Mouse (Mus musculus): ENCODE measurements around the gene Rora.

Gene Rora

GRCm38 (mm10) chr9:69125011-69125786 lies 471.6 kb downstream of the Rora start:
- DNase-seq (ENCODE audit: low read depth in 2 of 2, low spot score in 2 of 2), result peak; percentile 25 to 50

GRCm38 (mm10) chr9:69125787-69126161 lies 472.2 kb downstream of the Rora start:
- peak; percentile 10 to 30 for DNase-seq (ENCODE audit: low read depth in 2 of 2, low spot score in 2 of 2)

DNA sequence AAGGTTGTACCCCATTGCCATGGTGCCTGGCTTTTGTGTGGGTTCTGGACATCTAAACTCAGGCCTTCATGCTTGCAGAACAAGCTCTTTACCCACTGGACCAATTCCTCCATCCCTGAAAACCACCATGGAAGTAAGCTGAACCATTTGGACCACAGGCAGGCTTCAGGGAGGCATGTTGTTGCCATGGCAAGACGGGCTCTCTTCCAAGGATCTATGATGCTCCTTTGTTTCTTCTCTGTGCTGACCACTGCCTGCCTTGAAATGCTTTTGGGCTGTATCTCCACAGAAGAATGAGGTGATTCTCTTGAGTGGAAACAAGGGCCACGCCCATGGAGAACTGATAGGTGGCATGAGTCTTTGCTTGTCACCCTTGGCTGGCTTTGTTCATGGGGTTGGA lies 473.0 kb downstream of the Rora start:
- no peak for DNase-seq (ENCODE audit: low read depth in 2 of 2, low spot score in 2 of 2)

DNA sequence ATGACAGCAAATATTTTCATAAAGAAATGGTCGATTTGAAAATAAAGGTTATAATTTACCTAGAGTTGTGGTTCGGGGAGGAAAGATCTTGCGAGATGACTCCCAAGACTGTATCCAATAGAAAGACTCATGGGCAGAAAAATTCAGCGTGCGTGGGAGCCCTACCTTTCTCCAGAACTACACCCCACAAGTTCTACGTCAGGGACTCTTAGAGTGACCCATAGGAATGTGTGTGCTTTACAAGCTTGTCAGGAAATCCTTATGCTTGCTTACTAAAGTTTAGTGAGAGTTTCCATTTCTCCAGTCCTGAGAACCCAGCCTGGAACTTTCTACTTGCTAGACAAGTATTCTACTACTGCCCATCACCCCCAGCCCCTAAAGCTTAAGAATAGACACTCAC lies 474.7 kb downstream of the Rora start:
- no peak for DNase-seq (ENCODE audit: low read depth in 2 of 2, low spot score in 2 of 2)

DNA sequence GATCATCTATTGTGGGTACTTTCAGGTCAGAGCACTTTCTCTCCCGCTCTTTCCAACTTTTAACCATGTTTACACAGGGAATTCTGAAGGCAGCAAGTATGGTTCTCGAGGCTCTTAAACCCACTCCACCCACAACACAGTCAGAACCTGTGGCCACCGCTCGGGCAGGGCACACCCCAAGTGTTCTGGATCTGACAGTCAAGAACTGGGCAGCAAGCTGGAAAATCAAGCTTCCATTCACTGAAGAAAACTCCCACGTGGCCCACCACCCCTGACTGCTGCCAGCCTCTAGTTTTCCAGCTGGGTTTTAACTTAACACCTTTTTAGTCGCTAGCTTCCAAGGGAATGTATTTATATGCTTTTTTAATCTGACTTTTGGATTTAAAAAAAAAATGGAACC lies 479.4 kb downstream of the Rora start:
- no peak for DNase-seq (ENCODE audit: low read depth in 2 of 2, low spot score in 2 of 2)

DNA sequence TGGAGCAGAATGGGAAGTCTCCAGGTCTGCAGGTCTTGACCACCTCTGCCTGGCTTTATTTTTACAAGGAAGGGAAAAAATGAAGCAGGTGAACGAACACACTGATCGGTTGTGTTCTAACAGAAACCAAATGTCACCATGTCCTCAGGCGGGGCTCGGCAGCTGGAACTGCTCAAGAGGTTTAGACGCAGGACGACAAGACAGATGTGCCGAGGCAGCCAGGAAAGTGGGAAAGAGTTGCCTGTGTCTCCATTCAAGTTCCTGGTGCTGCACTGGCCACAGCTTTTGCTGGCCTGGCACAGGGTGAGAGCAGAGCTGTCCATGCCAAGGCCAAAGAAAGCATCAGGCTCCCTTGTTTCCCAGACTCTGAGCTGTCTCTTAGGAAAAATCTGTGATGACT lies 480.1 kb downstream of the Rora start:
- DNase-seq (ENCODE audit: low read depth in 2 of 2, low spot score in 2 of 2), result no peak

DNA sequence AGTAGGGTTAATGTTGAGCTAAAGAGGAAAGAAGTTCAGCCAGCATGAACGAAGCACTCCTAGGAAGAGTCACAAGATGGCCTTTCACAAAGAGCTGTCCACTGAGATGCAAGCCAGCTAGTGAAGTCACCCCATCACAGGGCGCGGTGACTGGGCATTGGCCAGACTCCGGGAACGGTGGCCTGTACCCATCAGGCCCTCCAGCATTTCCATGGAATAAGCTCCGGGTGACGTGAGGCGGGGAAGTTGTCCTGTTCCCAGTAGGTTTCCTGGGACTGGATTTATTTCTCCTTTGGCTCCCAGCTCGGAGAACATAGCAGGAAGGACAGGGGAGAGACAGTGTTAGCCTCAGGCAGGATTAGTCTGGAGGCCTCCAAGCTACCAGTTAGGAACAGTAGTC lies 481.0 kb downstream of the Rora start:
- DNase-seq (ENCODE audit: low read depth in 2 of 2, low spot score in 2 of 2), result no peak

DNA sequence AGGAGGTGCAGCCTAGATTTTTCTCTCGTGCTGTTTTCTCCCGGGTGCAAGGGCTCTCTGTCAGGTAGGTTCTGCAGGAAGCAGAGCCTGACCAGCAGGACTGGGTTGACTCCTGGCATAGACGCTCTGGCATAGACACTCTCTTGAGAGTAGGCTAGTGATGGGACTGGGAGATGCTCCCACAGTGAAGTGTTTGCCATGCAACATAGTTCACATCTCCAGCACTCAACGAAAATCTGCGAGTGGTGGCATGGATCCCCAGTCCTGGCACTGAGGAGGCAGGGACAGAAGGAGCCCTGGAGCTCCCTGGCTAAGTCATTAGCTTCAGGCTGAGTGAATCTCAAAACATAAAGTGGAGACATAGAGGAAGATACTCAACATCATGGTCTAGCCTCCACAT lies 483.2 kb downstream of the Rora start:
- DNase-seq (ENCODE audit: low read depth in 2 of 2, low spot score in 2 of 2), result no peak

DNA sequence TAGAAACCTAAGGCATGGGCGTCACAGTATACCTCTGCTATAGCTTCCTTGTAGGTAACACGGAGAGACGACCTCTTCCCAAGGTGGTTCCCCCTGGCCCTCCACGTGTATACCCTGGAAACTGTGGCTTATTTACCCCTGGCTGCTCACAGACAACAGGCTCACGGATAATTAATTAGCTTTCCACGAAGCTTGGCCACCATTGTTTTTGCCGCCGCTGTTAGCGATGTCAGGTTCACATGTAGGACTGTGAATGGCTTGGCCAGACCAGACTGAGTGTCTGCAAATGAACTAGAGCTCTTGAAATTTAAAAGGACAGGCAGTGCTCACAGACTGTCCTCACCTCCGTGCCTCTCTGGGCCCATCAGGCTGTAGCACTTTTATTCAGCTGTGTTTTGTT lies 483.8 kb downstream of the Rora start:
- no peak for DNase-seq (ENCODE audit: low read depth in 2 of 2, low spot score in 2 of 2)

DNA sequence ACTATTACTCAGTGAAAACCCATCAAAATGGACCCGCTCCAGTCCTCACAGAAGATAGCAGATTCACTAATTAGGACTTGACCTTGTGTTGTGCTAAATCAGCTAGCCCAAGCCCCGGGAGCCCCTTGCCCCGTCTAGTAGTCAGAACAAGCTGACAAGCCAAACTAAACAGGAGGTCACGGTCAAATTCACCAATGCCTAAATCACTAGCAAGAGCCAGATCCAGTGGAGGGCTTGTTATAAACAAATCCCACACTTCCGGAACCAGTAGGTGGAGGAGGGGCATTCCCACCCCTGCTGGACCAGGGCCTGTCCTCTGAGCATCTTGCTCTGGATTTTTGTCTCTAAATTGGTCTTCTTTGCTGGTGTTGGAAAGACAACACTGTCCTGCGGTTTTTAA lies 486.6 kb downstream of the Rora start:
- DNase-seq (ENCODE audit: low read depth in 2 of 2, low spot score in 2 of 2), result no peak

GRCm38 (mm10) chr9:69141859-69142258 lies 488.3 kb downstream of the Rora start:
- DNase-seq (ENCODE audit: low read depth in 2 of 2, low spot score in 2 of 2), result no peak

- DNase-seq (ENCODE audit: low read depth in 2 of 2, low spot score in 2 of 2), result peak in 1 of 2 experiments; percentile 4
Observed at GRCm38 (mm10) chr9:69146937-69147336, 493.4 kb downstream of the Rora start.

DNA sequence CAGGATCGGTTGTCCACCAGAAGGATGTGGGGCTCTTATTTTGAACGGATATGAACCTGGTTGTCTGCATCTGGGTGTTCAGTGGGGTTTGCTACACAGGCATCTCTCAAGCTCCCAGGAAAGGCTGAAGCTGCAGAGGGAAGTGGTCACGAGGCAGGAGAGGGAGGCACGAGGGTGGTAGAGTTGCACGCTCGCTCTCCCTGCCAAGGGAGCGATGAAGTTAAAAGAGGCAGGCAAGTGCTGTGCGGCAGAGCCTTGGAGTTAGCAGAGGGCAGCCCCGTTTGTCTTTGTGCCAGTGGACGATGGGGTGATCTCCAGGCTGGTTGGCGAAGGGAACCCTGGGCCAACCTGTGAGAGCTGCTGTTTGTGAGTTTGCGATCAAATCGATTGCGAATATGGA lies 496.6 kb downstream of the Rora start:
- DNase-seq (ENCODE audit: low read depth in 2 of 2, low spot score in 2 of 2), result no peak

DNA sequence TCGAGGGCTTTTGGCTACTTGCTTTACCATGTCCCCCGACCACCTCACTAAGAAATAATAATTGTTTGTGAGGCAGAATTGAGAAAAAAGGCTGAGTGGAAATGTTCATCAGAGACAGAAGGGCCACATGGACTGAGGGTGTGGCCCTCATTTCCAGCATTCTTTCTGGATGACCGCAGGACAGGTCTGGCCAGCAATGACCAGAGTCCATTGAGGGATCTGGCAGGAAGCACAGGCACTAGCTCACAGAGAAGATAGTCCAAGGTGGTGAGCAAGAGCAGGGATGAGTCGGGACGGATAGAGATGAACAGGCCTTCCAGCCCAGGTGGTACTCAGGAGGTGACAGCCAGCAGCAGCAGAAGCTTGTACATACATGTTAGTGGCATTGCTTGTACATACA lies 501.1 kb downstream of the Rora start:
- DNase-seq (ENCODE audit: low read depth in 2 of 2, low spot score in 2 of 2), result no peak

- no peak for DNase-seq (ENCODE audit: low read depth in 2 of 2, low spot score in 2 of 2)
Observed at GRCm38 (mm10) chr9:69155836-69156595, 502.4 kb downstream of the Rora start.

DNA sequence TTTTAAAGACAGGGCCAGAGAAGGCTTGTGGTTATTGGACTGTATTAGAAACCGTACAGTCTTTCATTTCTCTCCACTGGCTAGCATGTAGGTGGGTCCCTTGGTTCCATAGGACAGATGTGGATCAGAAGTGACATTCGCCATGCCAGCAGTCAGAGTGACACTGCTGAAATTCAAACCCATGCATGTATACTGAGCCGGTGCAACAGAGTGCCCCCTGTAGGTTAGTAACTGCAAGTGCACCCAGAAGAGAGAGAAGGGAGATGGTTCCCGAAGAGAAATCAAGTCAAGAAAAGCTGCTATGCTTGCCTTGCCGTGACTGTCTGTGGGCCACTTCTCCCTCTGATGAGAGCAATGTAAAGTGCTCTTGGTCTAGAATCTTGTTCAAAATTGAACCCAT lies 507.2 kb downstream of the Rora start:
- DNase-seq (ENCODE audit: low read depth in 2 of 2, low spot score in 2 of 2), result no peak

GRCm38 (mm10) chr9:69164653-69165052 lies 511.1 kb downstream of the Rora start:
- no peak for DNase-seq (ENCODE audit: low read depth in 2 of 2, low spot score in 2 of 2)

GRCm38 (mm10) chr9:69165096-69165836 lies 511.7 kb downstream of the Rora start:
- DNase-seq (ENCODE audit: low read depth in 2 of 2, low spot score in 2 of 2), result peak in 1 of 2 experiments; percentile 28

GRCm38 (mm10) chr9:69174061-69174460 lies 520.5 kb downstream of the Rora start:
- DNase-seq (ENCODE audit: low read depth in 2 of 2, low spot score in 2 of 2), result no peak

- no peak for DNase-seq (ENCODE audit: low read depth in 2 of 2, low spot score in 2 of 2)
Observed at GRCm38 (mm10) chr9:69174527-69175116, 521.0 kb downstream of the Rora start.

DNA sequence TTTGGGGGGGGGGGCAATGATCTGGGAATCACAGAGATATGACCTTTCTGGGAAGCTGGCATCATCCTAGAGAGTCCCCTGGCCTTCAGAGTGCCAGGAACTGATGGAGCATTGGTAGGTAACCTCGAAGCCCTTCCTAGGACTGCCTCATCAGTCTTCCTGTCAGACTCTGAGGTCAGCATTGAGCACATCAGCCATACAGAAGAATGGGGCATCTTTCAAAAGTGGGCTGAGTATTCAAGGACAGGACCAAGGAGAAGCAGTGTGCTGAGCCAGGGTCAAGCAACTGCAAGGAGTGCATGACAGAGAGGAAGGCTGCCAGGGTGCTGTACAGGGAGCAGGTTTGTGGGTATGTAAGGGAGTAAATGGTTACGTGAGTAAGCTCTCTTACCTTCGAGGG lies 523.4 kb downstream of the Rora start:
- no peak for DNase-seq (ENCODE audit: low read depth in 2 of 2, low spot score in 2 of 2)

- no peak for DNase-seq (ENCODE audit: low read depth in 2 of 2, low spot score in 2 of 2)
Observed at GRCm38 (mm10) chr9:69179224-69179623, 525.6 kb downstream of the Rora start.
